Comparison of ENCODE assay signal across 8 mouse cellular contexts in the genomic region with DNA sequence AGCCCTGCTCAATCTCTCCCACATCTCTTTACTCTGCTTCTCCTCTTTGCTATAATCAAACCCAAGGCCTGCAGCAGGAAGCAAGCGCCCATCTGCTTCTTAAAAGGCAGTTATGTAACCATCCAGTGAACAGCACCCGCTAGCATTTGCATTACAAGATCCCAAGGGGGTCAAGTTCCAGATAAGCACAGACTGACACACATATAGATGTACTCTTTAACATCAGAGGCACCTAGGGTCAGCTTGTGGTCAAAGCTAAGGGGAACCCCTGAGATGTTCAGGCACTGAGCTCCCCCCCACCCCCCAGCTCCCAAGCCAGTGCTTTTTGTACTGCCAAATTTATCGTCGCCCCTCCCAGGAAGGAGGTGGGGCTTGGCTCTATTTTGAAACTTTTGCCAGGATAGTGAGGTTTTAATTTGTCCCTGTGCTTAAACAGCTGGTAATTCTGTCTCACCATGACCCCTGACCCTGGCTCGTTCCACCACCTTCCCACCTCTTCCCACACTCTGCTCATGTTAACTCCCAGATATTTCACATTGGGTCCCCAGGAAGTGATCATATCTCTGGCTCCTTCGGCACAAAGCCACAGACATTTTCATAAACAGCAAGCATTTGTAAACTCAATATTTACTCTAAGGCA. TPM values are rescaled to one million over a fixed set of nuclear protein-coding genes. Genes with fewer than 3 reads are reported as not detected.
DNase-seq lines count a peak whose midpoint lies in the region; ATAC-seq and TF ChIP-seq lines count a peak whose summit lies in the region.

No protein-coding gene starts in this region.

- peak; percentile 39 for DNase-seq in kidney, adult 11 months
- DNase-seq in intestine, embryonic 14.5 days (ENCODE audit: low spot score), result no peak
- DNase-seq in liver, embryonic 11.5 days (ENCODE audit: low spot score), result no peak
- DNase-seq in right cerebral cortex, postnatal 10 days (ENCODE audit: low spot score in 2 of 2), result peak; percentile 45 to 59
- no peak for DNase-seq in cerebellum, adult 18-20 months
- DNase-seq in forebrain, embryonic 14.5 days (ENCODE audit: low spot score), result no peak

- no peak overlapping the region for H3K9ac ChIP-seq in kidney, embryonic 14.5 days (ENCODE audit: low read depth, low read length)
- no peak overlapping the region for H3K9ac ChIP-seq in intestine, embryonic 14.5 days (ENCODE audit: low read length)
- peak overlapping the region; percentile 0; the same call in 1 of the 2 replicates for H3K9ac ChIP-seq in liver, embryonic 11.5 days (ENCODE audit: low read depth, low read length)
- no peak overlapping the region for H3K9ac ChIP-seq in forebrain, embryonic 14.5 days (ENCODE audit: low read length)

- peaks cover 16% of the 10 kb centered on the region for H3K4me1 ChIP-seq in kidney, embryonic 14.5 days (ENCODE audit: control insufficient read depth, insufficient read depth, low read length)
- peaks cover 13% of the 10 kb centered on the region for H3K4me1 ChIP-seq in bone marrow, adult 2 months (ENCODE audit: control insufficient read depth, insufficient read depth, low read length)
- peaks cover 14% of the 10 kb centered on the region for H3K4me1 ChIP-seq in intestine, embryonic 14.5 days (replicated peaks; ENCODE audit: control insufficient read depth, insufficient read depth, low read length)
- peaks cover 24% of the 10 kb centered on the region for H3K4me1 ChIP-seq in liver, embryonic 11.5 days (replicated peaks; ENCODE audit: control insufficient read depth, insufficient read depth, low read length)
- no peaks in the 10 kb centered on the region for H3K4me1 ChIP-seq in forebrain, embryonic 14.5 days (ENCODE audit: control insufficient read depth, insufficient read depth, low read length)

- H3K9me3 ChIP-seq in kidney, embryonic 14.5 days (ENCODE audit: control insufficient read depth, low read length), result no peaks in the 10 kb centered on the region
- H3K9me3 ChIP-seq in intestine, embryonic 14.5 days (ENCODE audit: control insufficient read depth, low read length), result no peaks in the 10 kb centered on the region
- no peaks in the 10 kb centered on the region for H3K9me3 ChIP-seq in liver, embryonic 11.5 days (ENCODE audit: control insufficient read depth, low read length)
- H3K9me3 ChIP-seq in forebrain, embryonic 14.5 days (replicated peaks; ENCODE audit: control insufficient read depth, low read length), result no peaks in the 10 kb centered on the region

- no peak overlapping the region for H3K27ac ChIP-seq in kidney, embryonic 14.5 days (ENCODE audit: low read depth, low read length)
- peak overlapping the region; percentile 73 for H3K27ac ChIP-seq in bone marrow, adult 2 months (ENCODE audit: control insufficient read depth, insufficient read depth, low read depth, low read length, poor library complexity)
- peak overlapping the region; percentile 29; the same call in 1 of the 2 replicates for H3K27ac ChIP-seq in intestine, embryonic 14.5 days (ENCODE audit: low read depth)
- peak overlapping the region; percentile 46; the same call in 1 of the 2 replicates for H3K27ac ChIP-seq in liver, embryonic 11.5 days (ENCODE audit: low read depth, low read length)
- no peak overlapping the region for H3K27ac ChIP-seq in forebrain, embryonic 14.5 days (ENCODE audit: low read depth, low read length)

- H3K4me2 ChIP-seq in kidney, embryonic 14.5 days (replicated peaks; ENCODE audit: low read depth, low read length), result no peak overlapping the region
- no peak overlapping the region for H3K4me2 ChIP-seq in intestine, embryonic 14.5 days (ENCODE audit: low read length)
- H3K4me2 ChIP-seq in liver, embryonic 11.5 days, result peak overlapping the region; percentile 52
- no peak overlapping the region for H3K4me2 ChIP-seq in forebrain, embryonic 14.5 days (ENCODE audit: low read length)

- no peaks in the 10 kb centered on the region for H3K27me3 ChIP-seq in kidney, embryonic 14.5 days (ENCODE audit: control insufficient read depth, insufficient read depth, low read length)
- no peaks in the 10 kb centered on the region for H3K27me3 ChIP-seq in intestine, embryonic 14.5 days (replicated peaks; ENCODE audit: control insufficient read depth, insufficient read depth, low read length)
- H3K27me3 ChIP-seq in liver, embryonic 11.5 days (replicated peaks; ENCODE audit: control insufficient read depth, insufficient read depth, low read length), result no peaks in the 10 kb centered on the region
- no peaks in the 10 kb centered on the region for H3K27me3 ChIP-seq in forebrain, embryonic 14.5 days (replicated peaks; ENCODE audit: control insufficient read depth, insufficient read depth, low read length)

- ATAC-seq in kidney, embryonic 14.5 days (ENCODE audit: low FRiP score, low TSS enrichment), result no peak
- ATAC-seq in intestine, embryonic 14.5 days (replicated peaks; ENCODE audit: low FRiP score, low TSS enrichment, low read depth), result no peak
- ATAC-seq in liver, embryonic 11.5 days (replicated peaks; ENCODE audit: low FRiP score), result no peak
- no peak for ATAC-seq in forebrain, embryonic 14.5 days

- no peak for TF ChIP-seq CTCF in bone marrow, adult 2 months (IDR thresholded peaks at IDR 0.05; ENCODE audit: control insufficient read depth, insufficient read depth, low read length)

- no peak for TF ChIP-seq POLR2A in bone marrow, adult 2 months (IDR thresholded peaks at IDR 0.05; ENCODE audit: borderline replicate concordance, control insufficient read depth, low read depth, low read length)

- no peaks in the 10 kb centered on the region for H3K36me3 ChIP-seq in kidney, embryonic 14.5 days (ENCODE audit: control insufficient read depth, insufficient read depth, low read length)
- H3K36me3 ChIP-seq in intestine, embryonic 14.5 days (ENCODE audit: control insufficient read depth, insufficient read depth, low read length), result no peaks in the 10 kb centered on the region
- no peaks in the 10 kb centered on the region for H3K36me3 ChIP-seq in liver, embryonic 11.5 days (ENCODE audit: control insufficient read depth, insufficient read depth, low read length)
- H3K36me3 ChIP-seq in forebrain, embryonic 14.5 days (ENCODE audit: control insufficient read depth, insufficient read depth, low read length), result no peaks in the 10 kb centered on the region

- H3K4me3 ChIP-seq in kidney, embryonic 14.5 days (ENCODE audit: low read length), result no peak overlapping the region
- H3K4me3 ChIP-seq in bone marrow, adult 2 months (replicated peaks; ENCODE audit: control insufficient read depth, low read depth, low read length), result peak overlapping the region; percentile 40
- H3K4me3 ChIP-seq in intestine, embryonic 14.5 days (ENCODE audit: low read depth, low read length), result no peak overlapping the region
- no peak overlapping the region for H3K4me3 ChIP-seq in liver, embryonic 11.5 days (ENCODE audit: low read depth, low read length)
- no peak overlapping the region for H3K4me3 ChIP-seq in forebrain, embryonic 14.5 days (ENCODE audit: low read depth, low read length)

- 62% methylated on average over 6 of the region's 6 CpGs for WGBS in kidney, embryonic 14.5 days
- WGBS in bone marrow, adult 2 months, result under 1% methylated on average over 6 of the region's 6 CpGs
- 61% methylated on average over 6 of the region's 6 CpGs for WGBS in intestine, embryonic 14.5 days
- WGBS in liver, embryonic 11.5 days, result 34% methylated on average over 6 of the region's 6 CpGs
- 84% methylated on average over 6 of the region's 6 CpGs for WGBS in forebrain, embryonic 14.5 days

RNA-seq across cellular contexts. Expression of a gene that starts 7.1 kb away (rescaled TPM):
- 78.8 and 101 TPM in 2 replicates for polyA plus RNA-seq in kidney, embryonic 14.5 days (2014; fragmentation: Nextera tagmentation; extraction: Ambion mirVana)
- polyA plus RNA-seq in bone marrow, adult 2 months (2011; ENCODE audit: insufficient read depth, insufficient read length, low replicate concordance, missing spikeins), result 151 and 336 TPM in 2 replicates
- 70.2 and 76.5 TPM in 2 replicates for polyA plus RNA-seq in intestine, embryonic 14.5 days (2014; fragmentation: Nextera tagmentation; extraction: Ambion mirVana)
- 88.7 and 97.3 TPM in 2 replicates for polyA plus RNA-seq in liver, embryonic 11.5 days (2014; fragmentation: Nextera tagmentation; extraction: Ambion mirVana)
- 38.3 and 42.2 TPM in 2 replicates for polyA plus RNA-seq in forebrain, embryonic 14.5 days (2014; fragmentation: Nextera tagmentation; extraction: Ambion mirVana)

RNA-seq across cellular contexts. Expression of a gene that starts 32.2 kb away (rescaled TPM):
- 2.2 and 2.4 TPM in 2 replicates for polyA plus RNA-seq in kidney, embryonic 14.5 days (2014; fragmentation: Nextera tagmentation; extraction: Ambion mirVana)
- 1.3 and 2.1 TPM in 2 replicates for polyA plus RNA-seq in bone marrow, adult 2 months (2011; ENCODE audit: insufficient read depth, insufficient read length, low replicate concordance, missing spikeins)
- polyA plus RNA-seq in intestine, embryonic 14.5 days (2014; fragmentation: Nextera tagmentation; extraction: Ambion mirVana), result 2.4 and 3.4 TPM in 2 replicates
- 3.0 and 5.0 TPM in 2 replicates for polyA plus RNA-seq in liver, embryonic 11.5 days (2014; fragmentation: Nextera tagmentation; extraction: Ambion mirVana)
- polyA plus RNA-seq in forebrain, embryonic 14.5 days (2014; fragmentation: Nextera tagmentation; extraction: Ambion mirVana), result 1.1 and 1.2 TPM in 2 replicates

RNA-seq across cellular contexts. Expression of a gene that starts 40.8 kb away (rescaled TPM):
- 42.2 and 59.7 TPM in 2 replicates for polyA plus RNA-seq in kidney, embryonic 14.5 days (2014; fragmentation: Nextera tagmentation; extraction: Ambion mirVana)
- polyA plus RNA-seq in bone marrow, adult 2 months (2011; ENCODE audit: insufficient read depth, insufficient read length, low replicate concordance, missing spikeins), result 40.3 and 47.4 TPM in 2 replicates
- polyA plus RNA-seq in intestine, embryonic 14.5 days (2014; fragmentation: Nextera tagmentation; extraction: Ambion mirVana), result 48.8 and 59.8 TPM in 2 replicates
- polyA plus RNA-seq in liver, embryonic 11.5 days (2014; fragmentation: Nextera tagmentation; extraction: Ambion mirVana), result 59.8 and 65.3 TPM in 2 replicates
- 55.8 and 64.0 TPM in 2 replicates for polyA plus RNA-seq in forebrain, embryonic 14.5 days (2014; fragmentation: Nextera tagmentation; extraction: Ambion mirVana)

RNA-seq across cellular contexts. Expression of a gene that starts 41.2 kb away (rescaled TPM):
- polyA plus RNA-seq in kidney, embryonic 14.5 days (2014; fragmentation: Nextera tagmentation; extraction: Ambion mirVana), result 1.6 and 2.4 TPM in 2 replicates
- 2.6 and 2.7 TPM in 2 replicates for polyA plus RNA-seq in bone marrow, adult 2 months (2011; ENCODE audit: insufficient read depth, insufficient read length, low replicate concordance, missing spikeins)
- polyA plus RNA-seq in intestine, embryonic 14.5 days (2014; fragmentation: Nextera tagmentation; extraction: Ambion mirVana), result 1.6 and 2.1 TPM in 2 replicates
- 1.2 TPM in 2 replicates for polyA plus RNA-seq in liver, embryonic 11.5 days (2014; fragmentation: Nextera tagmentation; extraction: Ambion mirVana)
- 2.2 and 3.2 TPM in 2 replicates for polyA plus RNA-seq in forebrain, embryonic 14.5 days (2014; fragmentation: Nextera tagmentation; extraction: Ambion mirVana)

RNA-seq across cellular contexts. Expression of a gene that starts 41.2 kb away (rescaled TPM):
- not detected in 2 replicates for polyA plus RNA-seq in kidney, embryonic 14.5 days (2014; fragmentation: Nextera tagmentation; extraction: Ambion mirVana)
- 0.23 TPM in 1 of 2 replicates, not detected in the other for polyA plus RNA-seq in bone marrow, adult 2 months (2011; ENCODE audit: insufficient read depth, insufficient read length, low replicate concordance, missing spikeins)
- polyA plus RNA-seq in intestine, embryonic 14.5 days (2014; fragmentation: Nextera tagmentation; extraction: Ambion mirVana), result not detected in 2 replicates
- polyA plus RNA-seq in liver, embryonic 11.5 days (2014; fragmentation: Nextera tagmentation; extraction: Ambion mirVana), result not detected in 2 replicates
- not detected in 2 replicates for polyA plus RNA-seq in forebrain, embryonic 14.5 days (2014; fragmentation: Nextera tagmentation; extraction: Ambion mirVana)

Comparison
In these comparisons a context has a peak if more than half of its experiments do, and no peak if none do; other contexts are left out.
1. DNase-seq: peak in kidney, adult 11 months (single experiment) and right cerebral cortex, postnatal 10 days (2 of 2); none in intestine, embryonic 14.5 days (single experiment), liver, embryonic 11.5 days (single experiment), cerebellum, adult 18-20 months (0 of 2) and forebrain, embryonic 14.5 days (single experiment).
2. H3K27ac ChIP-seq: peak in bone marrow, adult 2 months (single experiment), intestine, embryonic 14.5 days (single experiment) and liver, embryonic 11.5 days (single experiment); none in kidney, embryonic 14.5 days (single experiment) and forebrain, embryonic 14.5 days (single experiment).